In the genomic region with DNA sequence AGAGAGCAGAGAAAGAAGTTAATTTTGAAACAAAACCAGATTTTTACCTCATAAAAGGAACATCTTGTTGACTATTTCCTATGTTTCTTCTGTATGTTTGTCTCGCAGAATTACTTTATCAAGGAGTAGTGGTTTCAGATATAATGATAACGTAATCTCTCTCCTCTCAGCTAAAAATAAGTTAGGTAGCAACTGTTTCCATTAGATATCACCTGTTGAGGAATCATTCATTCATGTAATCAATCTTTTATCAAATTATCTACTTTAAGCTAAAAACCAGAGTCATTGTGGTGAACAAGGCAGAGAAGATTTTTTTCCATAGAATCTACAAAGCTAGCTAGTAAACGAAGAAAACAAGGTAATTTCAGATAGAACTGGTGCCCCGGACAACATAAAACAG, we compare ENCODE assay signal across 20 mouse cellular contexts. TPM values are rescaled to one million over a fixed set of nuclear protein-coding genes. Genes with fewer than 3 reads are reported as not detected.
DNase-seq lines count a peak whose midpoint lies in the region; TF ChIP-seq lines count a peak whose summit lies in the region.
"Had no signal": no experiment of that assay in that cellular context is flagged by ENCODE, and none has a peak within 500 bp of the region (broad histone marks: within the 10 kb centered on the region; RNA-seq: fewer than 3 reads in every experiment).

No protein-coding gene starts in this region.

- TF ChIP-seq EP300 in MEL (IDR thresholded peaks at IDR 0.05; ENCODE audit: low read depth in 1 of 2, low read length in 2 of 2): peak; percentile 38 to 52; a peak in 2 of 4 replicates

- TF ChIP-seq POLR2A in MEL (IDR thresholded peaks at IDR 0.05; ENCODE audit: control insufficient read depth in 1 of 2, insufficient read depth in 1 of 2, low read depth in 1 of 2, low read length in 2 of 2, poor library complexity in 1 of 2): no peak

- no peak for TF ChIP-seq RAD21 in MEL (IDR thresholded peaks at IDR 0.05; ENCODE audit: low read depth, low read length)

- no peaks in the 10 kb centered on the region for H3K79me2 ChIP-seq in MEL (ENCODE audit: control insufficient read depth, insufficient read depth, low read length, poor library complexity)

- TF ChIP-seq CTCF in MEL (IDR thresholded peaks at IDR 0.05 in 2 of 3, conservative IDR thresholded peaks at IDR 0.05 in 1 of 3; ENCODE audit: control insufficient read depth in 1 of 3, insufficient read depth in 1 of 3, low read depth in 2 of 3, low read length in 3 of 3, poor library complexity in 1 of 3, severe bottlenecking in 1 of 3): no peak

- H3K27ac ChIP-seq in MEL (ENCODE audit: control insufficient read depth, low read depth, low read length): no peak overlapping the region

- no peak overlapping the region for H3K4me3 ChIP-seq in MEL (ENCODE audit: control insufficient read depth in 1 of 2, insufficient read depth in 1 of 2, low read depth in 2 of 2, low read length in 2 of 2)

- H3K4me1 ChIP-seq in MEL (ENCODE audit: control insufficient read depth in 1 of 2, insufficient read depth in 2 of 2, low read length in 2 of 2): no peaks in the 10 kb centered on the region

- peak; percentile 19 for DNase-seq in CD4-positive helper T cell, adult 2 months (ENCODE audit: low read depth, low spot score)
- no peak for DNase-seq in MEL (ENCODE audit: low read depth, low spot score)
- no peak for DNase-seq in adrenal gland, postnatal 10 days
- DNase-seq in right cerebral cortex, postnatal 25 days: no peak
- DNase-seq: adrenal gland, adult 2 months; adrenal gland, adult 8-10 months; adrenal gland, postnatal 14 days; adrenal gland, postnatal 25 days; adrenal gland, postnatal 36 days; B cell, adult 2 months; cerebellum, adult 11 months; cerebellum, adult 11-12 months; cerebellum, adult 18-20 months; cerebellum, adult 2 months; cerebellum, adult 8-10 months; cerebellum, adult 9-10 months had no signal

- H3K36me3 ChIP-seq in MEL (ENCODE audit: control insufficient read depth in 1 of 2, insufficient read depth in 2 of 2, low read length in 2 of 2): peaks cover under 1 to 2% of the 10 kb centered on the region in 2 experiments; a peak in 3 of 4 replicates

- H3K27me3 ChIP-seq in MEL (ENCODE audit: control insufficient read depth in 1 of 2, insufficient read depth in 2 of 2, low read length in 2 of 2): no peaks in the 10 kb centered on the region
- H3K27me3 ChIP-seq: CH12.LX had no signal

- no peaks in the 10 kb centered on the region for H3K9me3 ChIP-seq in MEL (replicated peaks; ENCODE audit: insufficient read depth, low read length)
- H3K9me3 ChIP-seq: G1E had no signal

- H3K9ac ChIP-seq in MEL (ENCODE audit: control insufficient read depth, low read depth, low read length, poor library complexity, severe bottlenecking): no peak overlapping the region

TF ChIP-seq in MEL, 35 proteins besides CTCF, POLR2A, EP300 and RAD21:
- TF ChIP-seq GATA1 (IDR thresholded peaks at IDR 0.05; ENCODE audit: low read depth, low read length): peak; percentile 59
- TF ChIP-seq BHLHE40 (IDR thresholded peaks at IDR 0.05; ENCODE audit: borderline replicate concordance, low read depth, low read length): no peak
- no peak for TF ChIP-seq HCFC1 (IDR thresholded peaks at IDR 0.05; ENCODE audit: low read depth, low read length)
- TF ChIP-seq RCOR1 (IDR thresholded peaks at IDR 0.05; ENCODE audit: low read depth, low read length): peak; percentile 40; the same call in 1 of the 2 replicates
- peak; percentile 48; the same call in 1 of the 2 replicates for TF ChIP-seq MEF2A (IDR thresholded peaks at IDR 0.05; ENCODE audit: extremely low read depth, insufficient replicate concordance, low read depth, low read length, poor library complexity, severe bottlenecking)

RNA-seq across cellular contexts. Expression of a gene that starts 28.6 kb away (rescaled TPM):
- total RNA-seq in MEL (2012; rRNA removed): 17.0 and 18.6 TPM in 2 replicates
- polyA plus RNA-seq in MEL (2012; ENCODE audit: insufficient read depth in 1 of 2, insufficient read length in 2 of 2, low read depth in 1 of 2, low replicate concordance in 2 of 2, missing spikeins in 1 of 2): 10 to 100 TPM in 1 of 2 experiments, not detected in 1; 16.0 TPM
- 1 to 10 TPM; 1.3 to 2.2 TPM for total RNA-seq in adrenal gland, postnatal 10 days (2021)
- total RNA-seq: CH12.LX had no signal
- polyA plus RNA-seq: adrenal gland, adult 2 months; C2C12; Patski had no signal
